Mouse (Mus musculus): ENCODE measurements around the gene Olfr532. TPM values are rescaled to one million over a fixed set of nuclear protein-coding genes. Genes with fewer than 3 reads are reported as not detected.

Gene Olfr532
- polyA plus RNA-seq, 1 experiment, result not detected

GRCm38 (mm10) chr7:140376231-140376630 is 45.2 kb downstream of the Olfr532 start, which contains the start of gene Olfr530:
Gene Olfr530 (minus strand): TSS chr7:140376331.
- H3K36me3 ChIP-seq (ENCODE audit: control insufficient read depth, insufficient read depth), result no peaks in the 10 kb centered on the region
- no peak within 1 kb of the TSS for H3ac ChIP-seq (ENCODE audit: control insufficient read depth, insufficient read length)
- H3K27me3 ChIP-seq (ENCODE audit: control insufficient read depth, insufficient read depth, insufficient read length), result no peaks in the 10 kb centered on the region
- no peak for TF ChIP-seq POLR2AphosphoS2 (IDR thresholded peaks at IDR 0.05; ENCODE audit: insufficient read length, low read depth)
- TF ChIP-seq REST (IDR thresholded peaks at IDR 0.05; ENCODE audit: insufficient read depth, insufficient read length), result no peak
- no peak for TF ChIP-seq SRF (IDR thresholded peaks at IDR 0.05; ENCODE audit: control insufficient read depth, insufficient read length, low read depth)
- TF ChIP-seq MYOD1 (IDR thresholded peaks at IDR 0.05; ENCODE audit: control insufficient read depth in 1 of 3, insufficient read length in 2 of 3, low read depth in 2 of 3), result no peak
- TF ChIP-seq USF1 (IDR thresholded peaks at IDR 0.05; ENCODE audit: low read depth), result no peak
- TF ChIP-seq CEBPB (IDR thresholded peaks at IDR 0.05; ENCODE audit: insufficient read depth, poor library complexity, severe bottlenecking), result no peak
- no peak for TF ChIP-seq MAX (IDR thresholded peaks at IDR 0.05; ENCODE audit: low read depth)
- no peak for TF ChIP-seq E2F4 (IDR thresholded peaks at IDR 0.05; ENCODE audit: insufficient read depth)
- no peak for TF ChIP-seq POLR2A (IDR thresholded peaks at IDR 0.05; ENCODE audit: insufficient read length, low read depth)
- TF ChIP-seq TCF3 (IDR thresholded peaks at IDR 0.05; ENCODE audit: insufficient read length, low read depth), result no peak
- no peak for TF ChIP-seq MYOG (IDR thresholded peaks at IDR 0.05; ENCODE audit: control insufficient read depth in 1 of 3, insufficient read depth in 1 of 3, insufficient read length in 2 of 3, low read depth in 2 of 3)
- no peak for TF ChIP-seq TCF12 (IDR thresholded peaks at IDR 0.05; ENCODE audit: insufficient read depth, poor library complexity, severe bottlenecking)
- H3K4me3 ChIP-seq, result no peak within 1 kb of the TSS
- H3K4me2 ChIP-seq (ENCODE audit: low read depth), result no peak within 1 kb of the TSS
- H3K79me2 ChIP-seq (ENCODE audit: control insufficient read depth, insufficient read depth), result no peaks in the 10 kb centered on the region

GRCm38 (mm10) chr7:140374300-140374699 is 47.1 kb downstream of the Olfr532 start:
- H3K4me2 ChIP-seq (ENCODE audit: low read depth), result peak overlapping the region; percentile 23
- H3K4me3 ChIP-seq, result no peak overlapping the region
- H3ac ChIP-seq (ENCODE audit: control insufficient read depth, insufficient read length), result no peak overlapping the region
- H3K36me3 ChIP-seq (ENCODE audit: control insufficient read depth, insufficient read depth), result no peaks in the 10 kb centered on the region
- no peaks in the 10 kb centered on the region for H3K27me3 ChIP-seq (ENCODE audit: control insufficient read depth, insufficient read depth, insufficient read length)
- peak; percentile 74 to 97 (median 96) for TF ChIP-seq MYOD1 (IDR thresholded peaks at IDR 0.05; ENCODE audit: control insufficient read depth in 1 of 3, insufficient read length in 2 of 3, low read depth in 2 of 3)
- TF ChIP-seq USF1 (IDR thresholded peaks at IDR 0.05; ENCODE audit: low read depth), result no peak
- peak; percentile 46 for TF ChIP-seq TCF3 (IDR thresholded peaks at IDR 0.05; ENCODE audit: insufficient read length, low read depth)
- H3K79me2 ChIP-seq (ENCODE audit: control insufficient read depth, insufficient read depth), result no peaks in the 10 kb centered on the region

Other genes with a start within 250 kb of the Olfr532 start
- gene Olfr523, start 248.4 kb downstream of the Olfr532 start, polyA plus RNA-seq (2012; fragmentation: generic; extraction: Trizol), result not detected
- not detected for gene Olfr524, start 215.7 kb downstream of the Olfr532 start, polyA plus RNA-seq (2012; fragmentation: generic; extraction: Trizol)
- gene Cd163l1, start 203.4 kb downstream of the Olfr532 start, polyA plus RNA-seq (2012; fragmentation: generic; extraction: Trizol), result not detected
- 0.12 TPM for gene 5830411N06Rik, start 174.4 kb downstream of the Olfr532 start, polyA plus RNA-seq (2012; fragmentation: generic; extraction: Trizol)
- not detected for gene Olfr525, start 100.8 kb downstream of the Olfr532 start, polyA plus RNA-seq (2012; fragmentation: generic; extraction: Trizol)
- gene Olfr527, start 87.6 kb downstream of the Olfr532 start, polyA plus RNA-seq (2012; fragmentation: generic; extraction: Trizol), result not detected
- not detected for gene Olfr60, start 60.0 kb downstream of the Olfr532 start, polyA plus RNA-seq (2012; fragmentation: generic; extraction: Trizol)
- not detected for gene Olfr530, start 45.3 kb downstream of the Olfr532 start, polyA plus RNA-seq (2012; fragmentation: generic; extraction: Trizol)
- gene Olfr531, start 18.7 kb downstream of the Olfr532 start, polyA plus RNA-seq (2012; fragmentation: generic; extraction: Trizol), result not detected
- not detected for gene Olfr533, start 41.7 kb upstream of the Olfr532 start, polyA plus RNA-seq (2012; fragmentation: generic; extraction: Trizol)
- not detected for gene Olfr535, start 62.6 kb upstream of the Olfr532 start, polyA plus RNA-seq (2012; fragmentation: generic; extraction: Trizol)
- gene Olfr536, start 85.8 kb upstream of the Olfr532 start, polyA plus RNA-seq (2012; fragmentation: generic; extraction: Trizol), result 0.05 TPM
- not detected for gene Olfr538, start 146.2 kb upstream of the Olfr532 start, polyA plus RNA-seq (2012; fragmentation: generic; extraction: Trizol)
- gene Olfr46, start 179.6 kb upstream of the Olfr532 start, polyA plus RNA-seq (2012; fragmentation: generic; extraction: Trizol), result not detected
- gene Olfr61, start 207.3 kb upstream of the Olfr532 start, polyA plus RNA-seq (2012; fragmentation: generic; extraction: Trizol), result not detected
- not detected for gene Olfr53, start 224.8 kb upstream of the Olfr532 start, polyA plus RNA-seq (2012; fragmentation: generic; extraction: Trizol)
- not detected for gene Olfr539, start 238.3 kb upstream of the Olfr532 start, polyA plus RNA-seq (2012; fragmentation: generic; extraction: Trizol)